Mouse (Mus musculus) hematopoietic stem cell, adult 5-6 weeks (primary cell): Measurements from ENCODE around the gene AU041133. TPM values are rescaled to one million over a fixed set of nuclear protein-coding genes. Genes with fewer than 3 reads are reported as not detected.
"Not testable (repeated sequence)": the region's sequence is repeated elsewhere in the genome, so short reads cannot be mapped to it uniquely, and the experiment has no call there.

ENCODE experiments used
- ATAC-seq, 2 experiments: fragments of 125-278 bp in 1 of 2; replicated peaks in 1 of 2; 2 replicates each; pipeline ENCODE4 v1.8.0; 2016 to 2017; ENCODE audit warnings: inconsistent platforms in 2 of 2, mild to moderate bottlenecking in 2 of 2, moderate number of reproducible peaks in 2 of 2, low read depth in 1 of 2, moderate TSS enrichment in 1 of 2; ENCODE audit not compliant: low FRiP score in 2 of 2, poor library complexity in 2 of 2, severe bottlenecking in 2 of 2, insufficient read depth in 1 of 2, low TSS enrichment in 1 of 2
- total RNA-seq: library from RNA; stranded (forward); fragments of 172-1452, 232-1000 nt; gene quantifications from 2 replicates; pipeline ENCODE4 v1.2.3, GENCODE M21; 2017

Gene AU041133
- 5.7 and 12.8 TPM in 2 replicates for total RNA-seq

- ATAC-seq = peak; percentile 99 to 100
Observed at GRCm38 (mm10) chr10:82127850-82128401, at the start of gene AU041133. Gene AU041133, plus strand, starts transcription at chr10:82128013.

- ATAC-seq = peak; percentile 74 to 75; a peak in 3 of 4 replicates
Observed at GRCm38 (mm10) chr10:82082728-82083621, 44.8 kb upstream of the AU041133 start, which contains the start of gene BC024063. Gene BC024063, plus strand, starts transcription at chr10:82083353.

GRCm38 (mm10) chr10:82083622-82083971 is 44.2 kb upstream of the AU041133 start:
- not testable (repeated sequence) for ATAC-seq

GRCm38 (mm10) chr10:82117206-82117605 is 10.6 kb upstream of the AU041133 start:
- ATAC-seq = no peak

- ATAC-seq = no peak
Observed at GRCm38 (mm10) chr10:82145282-82145681, 17.5 kb downstream of the AU041133 start.

- no peak for ATAC-seq
Observed at GRCm38 (mm10) chr10:82147571-82147970, 19.8 kb downstream of the AU041133 start.

GRCm38 (mm10) chr10:82167777-82168176 is 40.0 kb downstream of the AU041133 start:
- ATAC-seq = 0 out of 4 replicates have a peak, but pooled peaks of 1 of the 2 experiments have one; percentile 32

GRCm38 (mm10) chr10:82169776-82170175 is 42.0 kb downstream of the AU041133 start:
- no peak for ATAC-seq

GRCm38 (mm10) chr10:82170808-82171207 is 43.0 kb downstream of the AU041133 start:
- ATAC-seq = 0 out of 4 replicates have a peak, but pooled peaks of 1 of the 2 experiments have one; percentile 49

- ATAC-seq = peak; percentile 88 to 94
Observed at GRCm38 (mm10) chr10:82178257-82179064, 50.6 kb downstream of the AU041133 start.

Other genes starting within 250 kb of the AU041133 start
- gene Zfp781, start 197.5 kb upstream of the AU041133 start, total RNA-seq = 0.94 and 1.7 TPM in 2 replicates
- gene Zfp873, start 79.9 kb upstream of the AU041133 start, total RNA-seq = 13.7 and 14.7 TPM in 2 replicates
- 1.0 TPM in 2 replicates for gene BC024063, start 44.7 kb upstream of the AU041133 start, total RNA-seq
- 5.7 and 8.6 TPM in 2 replicates for gene Zfp938, start 113.3 kb downstream of the AU041133 start, total RNA-seq
- not detected in 2 replicates for gene 4932415D10Rik, start 188.6 kb downstream of the AU041133 start, total RNA-seq
- 9.5 and 15.2 TPM in 2 replicates for gene Gm4924, start 226.2 kb downstream of the AU041133 start, total RNA-seq